Mouse (Mus musculus): ENCODE measurements around the gene Syngr3. TPM values are rescaled to one million over a fixed set of nuclear protein-coding genes. Genes with fewer than 3 reads are reported as not detected.
A peak's percentile ranks its signal among the peaks of the same experiment; 100 is the strongest.
"Not testable (repeated sequence)": the region's sequence is repeated elsewhere in the genome, so short reads cannot be mapped to it uniquely, and the experiment has no call there.

Syngr3 gene
- total and polyA plus RNA-seq, 2 experiments from 2014 or later, result 334 to 376 TPM

DNA sequence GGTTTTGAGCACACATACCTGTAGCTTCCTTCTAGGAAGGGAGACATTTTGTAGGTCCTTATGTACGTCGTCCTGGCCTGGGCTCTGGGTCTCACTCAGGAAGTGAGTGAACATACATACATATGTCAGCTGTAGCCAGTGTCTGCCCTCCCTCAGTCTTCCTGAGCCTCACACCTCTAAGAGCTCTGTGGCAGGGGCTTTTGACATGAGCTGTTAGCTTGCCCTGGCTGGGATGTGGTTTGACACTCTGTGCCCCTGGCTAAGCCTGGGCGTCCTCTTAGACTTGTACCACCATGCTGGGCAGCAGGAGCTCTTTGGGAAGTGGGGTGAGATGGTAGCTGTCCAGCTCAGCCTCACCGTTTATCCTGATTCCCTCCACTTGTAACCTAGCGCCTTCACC lies 18.4 kb downstream of the Syngr3 start:
- no peaks in the 10 kb centered on the region for H3K9me3 ChIP-seq (ENCODE audit: low read length)
- no peaks in the 10 kb centered on the region for H3K36me3 ChIP-seq (ENCODE audit: insufficient read depth, low read length)
- DNase-seq (ENCODE audit: low spot score) (no peak), ATAC-seq (ENCODE audit: low FRiP score) (no peak)
- peaks cover 15% of the 10 kb centered on the region; the same call in 1 of the 2 replicates for H3K4me1 ChIP-seq (ENCODE audit: insufficient read depth, low read length)
- 71% methylated on average over 5 of the region's 5 CpGs for WGBS
- no peak overlapping the region for H3K27ac ChIP-seq (ENCODE audit: low read depth, low read length)
- H3K4me2 ChIP-seq (ENCODE audit: low read depth, low read length, poor library complexity, severe bottlenecking), result peak overlapping the region; percentile 69
- no peaks in the 10 kb centered on the region for H3K27me3 ChIP-seq (ENCODE audit: insufficient read depth, low read length)
- no peak for TF ChIP-seq CTCF (IDR thresholded peaks at IDR 0.05)
- H3K9ac ChIP-seq (replicated peaks; ENCODE audit: low read length, poor library complexity, severe bottlenecking), result no peak overlapping the region; the same call in 1 of the 2 replicates
- H3K4me3 ChIP-seq (ENCODE audit: low read depth, low read length), result no peak overlapping the region

DNA sequence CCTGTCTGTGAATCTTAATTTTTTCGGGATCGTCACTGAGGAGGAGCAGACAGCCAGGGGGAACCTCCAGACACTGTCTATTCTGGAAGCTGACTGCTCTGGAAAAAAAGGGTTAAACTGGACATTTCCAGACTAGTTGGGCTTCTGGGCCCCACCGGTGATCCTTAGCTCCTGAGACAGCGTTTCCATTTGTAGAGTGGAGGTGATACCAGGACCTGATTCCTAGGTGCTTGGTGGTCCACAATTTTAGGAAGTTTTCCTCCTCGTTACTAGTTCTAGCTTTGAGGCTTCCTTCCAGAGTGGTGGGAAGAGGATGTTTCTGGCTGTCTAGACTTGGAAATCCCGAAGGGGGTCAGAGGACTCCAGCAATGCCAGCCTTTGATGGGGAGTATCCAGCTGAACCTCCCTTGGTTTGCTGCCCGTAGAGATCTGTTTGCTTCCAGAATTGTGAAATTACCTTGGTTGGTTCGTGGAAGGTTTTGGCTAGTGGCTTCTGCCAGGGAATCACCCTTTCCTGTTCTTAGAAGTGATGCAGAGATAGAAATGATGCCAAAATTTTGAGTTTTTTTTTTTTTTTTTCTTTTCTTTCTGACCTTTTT lies 19.4 kb downstream of the Syngr3 start:
- Histone ChIP-seq H3K9ac (replicated peaks; ENCODE audit: low read length, poor library complexity, severe bottlenecking) (peak overlapping the region; percentile 83), H3K4me1 (ENCODE audit: insufficient read depth, low read length) (peaks cover 15% of the 10 kb centered on the region; the same call in 1 of the 2 replicates), H3K27ac (ENCODE audit: low read depth, low read length) (peak overlapping the region; percentile 82), H3K4me2 (ENCODE audit: low read depth, low read length, poor library complexity, severe bottlenecking) (peak overlapping the region; percentile 69), H3K27me3 (ENCODE audit: insufficient read depth, low read length) (no peaks in the 10 kb centered on the region), H3K36me3 (ENCODE audit: insufficient read depth, low read length) (no peaks in the 10 kb centered on the region), H3K4me3 (ENCODE audit: low read depth, low read length) (peak overlapping the region; percentile 86), H3K9me3 (ENCODE audit: low read length) (no peaks in the 10 kb centered on the region)
- no peak for TF ChIP-seq CTCF (IDR thresholded peaks at IDR 0.05)
- 14% methylated on average over 8 of the region's 8 CpGs for WGBS
- DNase-seq (ENCODE audit: low spot score), result no peak
- no peak for ATAC-seq (ENCODE audit: low FRiP score)

DNA sequence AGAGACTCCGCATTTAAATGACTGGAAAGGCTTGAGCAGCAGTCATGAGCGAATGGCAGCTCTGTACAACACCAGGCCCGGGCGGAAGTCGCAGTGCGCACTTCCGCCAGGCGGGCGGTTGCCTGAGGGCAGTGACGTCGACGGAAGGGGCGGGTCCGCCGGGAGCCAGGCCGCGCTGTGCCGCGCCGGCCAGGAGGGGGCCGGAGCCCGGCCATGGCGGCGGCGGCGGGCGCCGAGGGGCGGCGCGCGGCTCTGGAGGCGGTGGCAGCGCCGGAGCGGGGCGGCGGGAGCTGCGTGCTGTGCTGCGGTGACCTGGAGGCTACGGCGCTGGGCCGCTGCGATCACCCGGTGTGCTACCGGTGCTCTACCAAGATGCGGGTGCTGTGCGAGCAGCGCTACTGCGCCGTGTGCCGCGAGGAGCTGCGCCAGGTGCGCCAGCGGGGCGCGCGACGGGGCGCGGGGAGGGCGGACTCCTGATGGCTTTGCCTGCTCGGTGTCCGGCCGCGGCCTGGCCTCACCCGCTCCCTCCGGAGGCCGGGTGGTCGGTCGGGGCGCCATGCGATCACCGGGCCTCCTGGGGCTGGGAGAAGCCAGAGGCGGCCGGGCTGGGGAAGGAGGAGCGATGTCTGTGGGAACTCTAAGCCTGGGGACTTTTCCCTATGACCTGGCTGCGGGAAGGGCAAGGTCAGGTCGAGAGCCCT lies 20.1 kb downstream of the Syngr3 start, which contains the start of gene Zfp598:
Zfp598 (plus strand) TSS at position 143 of the 701 bp plus-strand sequence.
- Histone ChIP-seq H3K9ac (replicated peaks; ENCODE audit: low read length, poor library complexity, severe bottlenecking) (peak within 1 kb of the TSS; percentile 83), H3K27me3 (ENCODE audit: insufficient read depth, low read length) (no peaks in the 10 kb centered on the region), H3K36me3 (ENCODE audit: insufficient read depth, low read length) (no peaks in the 10 kb centered on the region), H3K4me1 (ENCODE audit: insufficient read depth, low read length) (peaks cover 15% of the 10 kb centered on the region; the same call in 1 of the 2 replicates), H3K9me3 (ENCODE audit: low read length) (no peaks in the 10 kb centered on the region), H3K4me2 (ENCODE audit: low read depth, low read length, poor library complexity, severe bottlenecking) (peak within 1 kb of the TSS; percentile 69), H3K27ac (ENCODE audit: low read depth, low read length) (peak within 1 kb of the TSS; percentile 82), H3K4me3 (ENCODE audit: low read depth, low read length) (peak within 1 kb of the TSS; percentile 86)
- ATAC-seq (ENCODE audit: low FRiP score) (peak; percentile 98), DNase-seq (ENCODE audit: low spot score) (peak; percentile 97)
- TF ChIP-seq CTCF (IDR thresholded peaks at IDR 0.05), result peak; percentile 36; the same call in 1 of the 2 replicates
- WGBS, result under 1% methylated on average over 68 of the region's 80 CpGs

DNA sequence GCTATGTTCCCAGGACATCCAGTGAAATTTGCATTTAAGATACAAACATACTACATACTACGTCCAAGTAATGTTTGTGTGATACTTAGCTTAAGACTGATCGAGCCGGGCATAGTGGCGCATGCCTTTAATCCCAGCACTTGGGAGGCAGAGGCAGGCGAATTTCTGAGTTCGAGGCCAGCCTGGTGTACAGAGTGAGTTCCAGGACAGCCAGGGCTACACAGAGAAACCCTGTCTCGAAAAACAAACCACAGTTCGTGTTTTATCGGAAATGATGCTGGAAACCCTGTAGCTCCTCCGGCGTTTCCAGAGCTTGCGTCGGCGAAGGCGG lies 20.6 kb downstream of the Syngr3 start:
- not testable (repeated sequence) for H3K9me3 ChIP-seq (ENCODE audit: low read length); DNase-seq (ENCODE audit: low spot score); H3K36me3 ChIP-seq (ENCODE audit: insufficient read depth, low read length); H3K27me3 ChIP-seq (ENCODE audit: insufficient read depth, low read length)
- Histone ChIP-seq H3K4me3 (ENCODE audit: low read depth, low read length) (peak overlapping the region; percentile 86), H3K4me1 (ENCODE audit: insufficient read depth, low read length) (peaks cover 15% of the 10 kb centered on the region; the same call in 1 of the 2 replicates), H3K9ac (replicated peaks; ENCODE audit: low read length, poor library complexity, severe bottlenecking) (peak overlapping the region; percentile 83; the same call in 1 of the 2 replicates), H3K27ac (ENCODE audit: low read depth, low read length) (peak overlapping the region; percentile 82), H3K4me2 (ENCODE audit: low read depth, low read length, poor library complexity, severe bottlenecking) (peak overlapping the region; percentile 69)
- WGBS, result 12% methylated on average over 15 of the region's 15 CpGs
- peak; percentile 29 for ATAC-seq (ENCODE audit: low FRiP score)

DNA sequence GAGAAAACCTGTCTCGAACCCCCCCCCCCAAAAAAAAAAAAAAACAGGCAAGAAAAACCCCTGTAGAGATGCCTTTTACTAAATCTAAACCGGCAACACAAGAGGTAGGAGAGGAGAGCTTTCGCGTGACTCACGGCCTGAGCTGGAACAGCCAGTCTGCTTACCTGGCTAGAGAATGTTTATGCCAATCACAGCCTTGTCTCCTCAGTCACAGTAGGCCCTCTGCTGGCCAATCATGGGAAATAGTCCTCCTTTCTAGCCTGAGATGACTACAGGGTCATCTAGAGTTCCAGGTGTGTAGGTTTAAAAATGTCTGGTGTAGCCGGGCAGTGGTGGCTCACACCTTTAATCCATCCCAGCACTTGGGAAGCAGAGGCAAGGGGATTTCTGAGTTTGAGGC lies 22.3 kb downstream of the Syngr3 start:
- TF ChIP-seq CTCF (IDR thresholded peaks at IDR 0.05), result peak; percentile 81
- WGBS, result 29% methylated on average over 6 of the region's 6 CpGs
- H3K4me1 ChIP-seq (ENCODE audit: insufficient read depth, low read length), result peaks cover 15% of the 10 kb centered on the region; the same call in 1 of the 2 replicates
- H3K9ac ChIP-seq (replicated peaks; ENCODE audit: low read length, poor library complexity, severe bottlenecking), result no peak overlapping the region
- DNase-seq (ENCODE audit: low spot score) (peak; percentile 69), ATAC-seq (ENCODE audit: low FRiP score) (no peak)
- H3K27me3 ChIP-seq (ENCODE audit: insufficient read depth, low read length), result no peaks in the 10 kb centered on the region
- H3K4me2 ChIP-seq (ENCODE audit: low read depth, low read length, poor library complexity, severe bottlenecking), result no peak overlapping the region
- H3K36me3 ChIP-seq (ENCODE audit: insufficient read depth, low read length), result no peaks in the 10 kb centered on the region
- no peak overlapping the region for H3K4me3 ChIP-seq (ENCODE audit: low read depth, low read length)
- no peaks in the 10 kb centered on the region for H3K9me3 ChIP-seq (ENCODE audit: low read length)
- no peak overlapping the region for H3K27ac ChIP-seq (ENCODE audit: low read depth, low read length)

DNA sequence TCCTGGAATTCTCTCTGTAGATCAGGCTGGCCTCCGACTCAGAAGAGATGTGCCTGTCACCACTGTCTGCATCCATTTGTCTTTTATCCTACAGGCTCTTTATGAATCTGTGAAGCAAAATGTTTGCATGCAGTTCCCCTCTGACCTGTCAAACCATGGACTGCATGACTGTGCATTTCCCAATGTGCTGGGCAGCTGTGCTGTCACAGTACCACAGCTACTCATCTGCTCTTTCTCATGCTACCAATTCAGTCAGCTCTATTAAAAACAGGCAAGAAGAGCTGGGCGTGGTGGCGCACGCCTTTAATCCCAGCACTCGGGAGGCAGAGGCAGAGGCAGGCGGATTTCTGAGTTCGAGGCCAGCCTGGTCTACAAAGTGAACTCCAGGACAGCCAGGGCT lies 22.7 kb downstream of the Syngr3 start:
- peaks cover 11% of the 10 kb centered on the region; the same call in 1 of the 2 replicates for H3K4me1 ChIP-seq (ENCODE audit: insufficient read depth, low read length)
- not testable (repeated sequence) for H3K9me3 ChIP-seq (ENCODE audit: low read length); H3K9ac ChIP-seq (replicated peaks; ENCODE audit: low read length, poor library complexity, severe bottlenecking); H3K4me2 ChIP-seq (ENCODE audit: low read depth, low read length, poor library complexity, severe bottlenecking); ATAC-seq (ENCODE audit: low FRiP score); H3K36me3 ChIP-seq (ENCODE audit: insufficient read depth, low read length); H3K27ac ChIP-seq (ENCODE audit: low read depth, low read length); H3K4me3 ChIP-seq (ENCODE audit: low read depth, low read length); H3K27me3 ChIP-seq (ENCODE audit: insufficient read depth, low read length); DNase-seq (ENCODE audit: low spot score)
- 74% methylated on average over 7 of the region's 7 CpGs for WGBS

All from midbrain, postnatal 0 days (tissue).